Mouse (Mus musculus) kidney, postnatal 10 days (tissue): ENCODE data around the gene Vdr.

Experiments
- DNase-seq: peaks from one replicate; pipeline ENCODE4 v3.0.0; 2021; ENCODE audit warnings: mixed read lengths

The Vdr gene

GRCm38 (mm10) chr15:97910530-97910929 lies at the start of gene Vdr:
Gene Vdr, minus strand, starts transcription at chr15:97910630.
- no peak for DNase-seq

GRCm38 (mm10) chr15:97956416-97956815 lies 46.0 kb upstream of the Vdr start:
- DNase-seq: no peak

- DNase-seq: no peak
Observed at GRCm38 (mm10) chr15:97955742-97956141, 45.3 kb upstream of the Vdr start.

GRCm38 (mm10) chr15:97955286-97955685 lies 44.9 kb upstream of the Vdr start:
- no peak for DNase-seq

GRCm38 (mm10) chr15:97954671-97955070 lies 44.2 kb upstream of the Vdr start:
- DNase-seq: no peak

- no peak for DNase-seq
Observed at GRCm38 (mm10) chr15:97952889-97953189, 42.4 kb upstream of the Vdr start.

- DNase-seq: peak; percentile 80
Observed at GRCm38 (mm10) chr15:97952137-97952888, 41.9 kb upstream of the Vdr start.

GRCm38 (mm10) chr15:97950240-97950639 lies 39.8 kb upstream of the Vdr start:
- no peak for DNase-seq

GRCm38 (mm10) chr15:97949706-97950105 lies 39.3 kb upstream of the Vdr start:
- DNase-seq: no peak

- no peak for DNase-seq
Observed at GRCm38 (mm10) chr15:97948720-97949119, 38.3 kb upstream of the Vdr start.

GRCm38 (mm10) chr15:97945656-97946315 lies 35.4 kb upstream of the Vdr start:
- no peak for DNase-seq

- DNase-seq: peak; percentile 57
Observed at GRCm38 (mm10) chr15:97944919-97945574, 34.6 kb upstream of the Vdr start.

GRCm38 (mm10) chr15:97943356-97943755 lies 32.9 kb upstream of the Vdr start:
- DNase-seq: peak; percentile 83

GRCm38 (mm10) chr15:97942538-97942937 lies 32.1 kb upstream of the Vdr start:
- no peak for DNase-seq

GRCm38 (mm10) chr15:97941306-97941705 lies 30.9 kb upstream of the Vdr start:
- no peak for DNase-seq

GRCm38 (mm10) chr15:97940088-97940487 lies 29.7 kb upstream of the Vdr start:
- no peak for DNase-seq

GRCm38 (mm10) chr15:97938580-97938979 lies 28.1 kb upstream of the Vdr start:
- no peak for DNase-seq

GRCm38 (mm10) chr15:97932441-97932840 lies 22.0 kb upstream of the Vdr start:
- peak; percentile 47 for DNase-seq

GRCm38 (mm10) chr15:97929259-97929824 lies 18.9 kb upstream of the Vdr start:
- DNase-seq: no peak

- no peak for DNase-seq
Observed at GRCm38 (mm10) chr15:97927821-97928220, 17.4 kb upstream of the Vdr start.

- DNase-seq: peak; percentile 72
Observed at GRCm38 (mm10) chr15:97927018-97927417, 16.6 kb upstream of the Vdr start.

GRCm38 (mm10) chr15:97922421-97922820 lies 12.0 kb upstream of the Vdr start:
- no peak for DNase-seq

- no peak for DNase-seq
Observed at GRCm38 (mm10) chr15:97921796-97922195, 11.4 kb upstream of the Vdr start.

GRCm38 (mm10) chr15:97920306-97920705 lies 9.9 kb upstream of the Vdr start:
- no peak for DNase-seq
